ENCODE assay signal across 1 mouse cellular context in the genomic region with DNA sequence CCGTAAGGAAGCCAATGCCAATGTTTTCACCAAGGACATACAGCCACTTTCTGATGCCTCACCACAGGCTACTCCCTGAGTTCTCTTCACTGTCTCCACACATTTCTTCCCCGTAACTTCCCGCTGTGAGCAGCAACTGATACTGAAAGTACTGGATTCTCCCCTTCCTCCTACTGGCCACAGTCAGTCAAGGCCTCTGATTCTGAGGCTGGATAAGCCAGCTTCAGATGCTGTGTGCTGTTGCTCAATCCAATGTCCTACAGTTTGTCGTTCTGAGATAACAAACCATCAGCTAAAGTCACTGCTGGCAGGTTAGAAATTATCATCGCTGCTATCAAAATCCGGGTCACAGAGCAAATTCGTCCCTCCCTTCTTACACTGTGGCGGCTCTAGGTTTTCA.
TF ChIP-seq lines count a peak whose summit lies in the region.

No protein-coding gene starts in this region.

TF ChIP-seq in MEL, 35 proteins besides CTCF, POLR2A, EP300 and RAD21:
- peak; percentile 43 for TF ChIP-seq TCF12 (IDR thresholded peaks at IDR 0.05; ENCODE audit: low read depth, low read length)
- no peak for TF ChIP-seq MAZ (IDR thresholded peaks at IDR 0.05; ENCODE audit: low read depth, low read length)
- peak; percentile 61 for TF ChIP-seq RCOR1 (IDR thresholded peaks at IDR 0.05; ENCODE audit: low read depth, low read length)
- TF ChIP-seq SIN3A (IDR thresholded peaks at IDR 0.05; ENCODE audit: low read length): peak; percentile 31; the same call in 1 of the 2 replicates
- no peak for TF ChIP-seq CHD1 (IDR thresholded peaks at IDR 0.05; ENCODE audit: low read depth, low read length)
- TF ChIP-seq SMC3 (IDR thresholded peaks at IDR 0.05; ENCODE audit: low read depth, low read length): no peak
- TF ChIP-seq GATA1 (IDR thresholded peaks at IDR 0.05; ENCODE audit: low read depth, low read length): peak; percentile 74
- TF ChIP-seq ETS1 (IDR thresholded peaks at IDR 0.05; ENCODE audit: low read depth, low read length): peak; percentile 19; the same call in 1 of the 2 replicates
